Mouse (Mus musculus) B cell, adult (primary cell): ENCODE results near the gene Khsrp. TPM values are rescaled to one million over a fixed set of nuclear protein-coding genes. Genes with fewer than 3 reads are reported as not detected.

Experiments
- total RNA-seq: library from RNA; stranded (reverse); gene quantifications from 4 replicates; pipeline ENCODE4 v1.2.4, GENCODE M21; 2023; ENCODE audit not compliant: inconsistent age

Khsrp gene
- total RNA-seq: 135 to 137 TPM (median 137 TPM) in 4 replicates

DNA sequence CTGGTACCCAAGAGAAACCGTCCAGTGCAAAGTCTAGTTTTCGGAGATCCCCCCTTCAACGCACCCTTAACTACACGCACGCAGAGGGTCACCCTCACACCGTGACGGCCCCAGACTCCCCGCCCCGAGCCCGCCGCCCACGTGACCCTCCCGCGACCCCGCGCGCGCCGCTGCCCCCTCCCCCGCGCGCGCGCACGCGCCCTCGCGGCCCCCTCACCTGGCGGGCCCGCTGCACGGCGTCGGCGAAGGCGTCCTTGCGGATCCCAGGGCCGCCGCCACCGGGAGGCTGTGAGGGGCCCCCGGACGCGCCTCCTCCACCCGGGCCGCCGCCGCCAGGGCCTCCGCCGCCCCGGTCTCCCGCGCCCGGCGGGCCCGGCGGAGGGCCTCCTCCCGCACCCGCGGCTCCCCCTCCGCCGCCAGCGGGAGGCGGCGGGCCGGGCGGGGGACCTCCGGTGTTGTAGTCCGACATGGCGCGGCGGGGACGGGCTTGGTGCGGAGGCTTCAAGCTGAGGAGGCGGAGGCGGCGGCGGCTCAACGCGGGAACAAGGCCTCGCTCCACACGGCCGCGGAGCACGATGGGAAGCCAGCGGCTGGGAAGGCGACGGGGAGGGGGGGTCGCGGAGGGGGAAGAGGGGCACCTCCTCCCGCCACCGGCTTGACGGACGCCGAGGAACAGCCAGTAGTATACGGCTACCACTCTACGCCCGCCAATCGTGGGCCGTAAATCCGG, at the start of gene Khsrp:
Gene Khsrp, minus strand, starts transcription at position 592 of the 730 bp plus-strand sequence.

GRCm38 (mm10) chr17:57078336-57078735, 47.0 kb upstream of the Khsrp start, which contains the start of gene Dennd1c:
Gene Dennd1c, minus strand, starts transcription at chr17:57078514.

DNA sequence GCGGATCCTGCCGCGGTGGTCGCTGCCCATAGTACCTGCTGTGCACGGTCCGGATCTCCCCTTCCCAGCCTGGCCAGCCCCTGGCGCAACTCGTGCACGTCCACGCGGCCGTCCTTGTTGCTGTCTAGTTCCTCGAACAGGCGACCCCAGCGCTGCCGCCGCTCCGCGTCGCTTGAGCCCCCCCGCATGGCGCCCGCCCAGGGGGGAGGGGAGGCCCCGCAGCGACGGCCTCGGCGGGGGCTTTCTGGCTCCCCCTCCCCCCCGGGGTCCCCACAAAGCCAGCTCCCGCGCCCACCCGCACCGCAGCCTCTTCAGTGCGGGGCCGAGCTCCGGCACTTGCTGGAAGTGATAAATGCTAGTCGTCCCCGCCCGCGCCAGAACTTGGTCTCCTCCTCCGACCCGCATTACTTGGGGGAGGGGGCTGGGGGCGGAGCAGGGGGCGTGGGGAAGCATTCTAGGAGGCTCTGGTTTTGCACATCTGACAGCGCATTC, 28.2 kb upstream of the Khsrp start, which contains the start of gene Slc25a23:
Gene Slc25a23, minus strand, starts transcription at position 378 of the 492 bp plus-strand sequence.

DNA sequence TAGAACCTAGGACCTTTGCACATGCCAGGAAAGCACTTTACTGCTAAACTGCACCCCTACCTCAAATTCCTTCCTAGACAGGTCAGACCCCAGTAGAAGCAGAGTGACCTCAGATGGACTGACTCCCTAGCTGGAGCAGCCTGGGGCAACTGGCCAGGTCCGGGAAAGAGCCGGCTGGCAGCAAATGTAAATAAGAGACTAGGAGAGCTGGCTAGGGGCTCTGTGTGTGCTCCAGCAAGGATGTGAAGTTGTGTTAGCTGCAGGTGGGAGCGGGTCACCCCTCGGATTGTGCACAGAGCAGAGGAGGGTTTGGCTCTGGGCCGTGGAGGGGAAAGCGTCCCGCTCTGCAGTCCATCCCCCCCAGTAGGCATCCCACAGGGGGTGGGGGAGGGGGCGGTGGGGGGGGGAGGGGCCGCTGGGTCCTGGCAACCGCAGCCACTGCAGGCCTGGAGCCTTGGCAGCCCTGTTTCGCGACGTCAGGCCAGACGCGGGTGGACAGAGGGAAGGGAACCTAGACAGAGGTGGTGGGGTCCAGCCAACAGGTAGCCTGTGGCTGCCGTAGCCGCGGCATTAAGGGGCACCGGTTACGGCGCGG, 27.7 kb upstream of the Khsrp start, which contains the start of gene Crb3:
Gene Crb3, plus strand, starts transcription at position 215 of the 595 bp plus-strand sequence.

GRCm38 (mm10) chr17:57041554-57041953, 10.2 kb upstream of the Khsrp start, which contains the start of gene Slc25a41:
Gene Slc25a41, minus strand, starts transcription at chr17:57041654.

DNA sequence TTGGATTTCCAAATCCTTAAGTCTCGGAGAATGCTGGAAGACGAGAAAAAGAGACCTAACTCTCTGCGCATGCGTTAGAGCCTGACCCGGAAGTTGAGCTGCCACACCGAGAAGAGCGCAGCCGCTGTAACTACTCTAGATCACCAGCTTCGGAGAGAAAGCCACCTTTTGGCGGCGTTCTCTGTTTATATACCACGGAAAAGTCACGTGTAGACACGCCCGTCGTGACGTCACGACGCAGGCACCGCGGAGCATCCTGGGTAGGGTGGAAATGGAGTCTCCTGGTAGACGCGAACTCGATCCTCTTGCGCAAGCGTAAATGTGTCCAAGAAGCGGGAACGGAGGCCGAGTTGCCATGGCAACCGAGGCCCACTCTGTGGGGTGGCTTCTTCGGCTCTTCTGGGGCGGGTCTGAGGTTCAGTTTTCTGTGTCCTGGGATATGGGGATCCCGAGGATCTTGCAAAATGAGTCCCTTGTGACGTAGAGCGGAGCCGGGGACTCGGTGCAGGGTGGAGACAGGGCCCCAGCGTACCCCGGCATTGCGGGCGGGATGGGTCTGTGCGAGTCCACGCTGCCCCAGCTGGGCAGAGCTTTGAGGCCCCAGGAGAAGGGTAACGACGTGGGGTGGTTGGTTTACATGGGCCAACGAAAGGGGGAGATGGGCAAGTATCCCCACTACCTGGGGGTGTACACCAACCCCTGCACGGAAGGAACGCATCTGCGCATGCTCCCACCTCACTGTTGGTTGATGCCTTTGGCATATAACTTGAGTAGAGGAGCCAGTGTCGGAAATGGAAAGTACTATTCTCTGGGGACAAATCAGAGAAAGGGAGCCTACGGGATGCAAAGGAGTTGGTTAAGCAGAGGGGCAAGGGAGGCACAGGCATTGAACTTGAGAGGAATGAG, 19.8 kb downstream of the Khsrp start, which contains the start of the genes Gtf2f1 and Gm17949:
Gene Gtf2f1, minus strand, starts transcription at position 53 of the 906 bp plus-strand sequence.
Gene Gm17949, plus strand, starts transcription at position 234 of the 906 bp plus-strand sequence.

DNA sequence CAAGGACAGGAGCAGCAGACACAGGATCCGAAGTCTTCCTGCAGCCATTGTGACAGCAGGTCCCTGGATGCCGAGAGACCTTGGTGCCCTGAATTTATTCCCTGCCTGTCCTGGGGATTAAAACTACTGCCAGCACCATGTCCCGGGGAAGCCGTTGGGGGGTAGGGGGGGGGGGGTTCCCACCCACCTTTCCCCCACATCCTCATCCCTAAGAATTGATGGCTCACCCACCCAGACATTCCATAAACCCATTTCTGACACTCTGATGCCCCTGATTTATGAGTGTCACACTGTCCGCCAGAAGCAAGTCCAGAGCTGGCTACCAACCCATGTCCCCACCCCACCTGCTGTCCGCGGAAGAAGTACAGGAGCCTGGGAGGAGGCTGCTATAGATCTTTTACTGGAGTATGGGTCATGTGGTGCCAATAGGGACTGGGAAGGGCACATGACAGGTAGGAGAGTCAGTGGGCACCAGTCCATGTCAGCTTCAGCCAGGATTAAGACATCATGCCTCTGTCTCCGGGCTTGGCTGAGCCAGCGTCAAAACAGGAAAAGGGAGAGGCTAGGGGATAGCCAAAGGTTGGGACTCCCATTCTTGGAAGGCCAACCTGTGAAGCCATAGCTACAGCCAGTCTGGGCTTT, 31.2 kb downstream of the Khsrp start, which contains the start of gene Pspn:
Gene Pspn, minus strand, starts transcription at position 51 of the 642 bp plus-strand sequence.

DNA sequence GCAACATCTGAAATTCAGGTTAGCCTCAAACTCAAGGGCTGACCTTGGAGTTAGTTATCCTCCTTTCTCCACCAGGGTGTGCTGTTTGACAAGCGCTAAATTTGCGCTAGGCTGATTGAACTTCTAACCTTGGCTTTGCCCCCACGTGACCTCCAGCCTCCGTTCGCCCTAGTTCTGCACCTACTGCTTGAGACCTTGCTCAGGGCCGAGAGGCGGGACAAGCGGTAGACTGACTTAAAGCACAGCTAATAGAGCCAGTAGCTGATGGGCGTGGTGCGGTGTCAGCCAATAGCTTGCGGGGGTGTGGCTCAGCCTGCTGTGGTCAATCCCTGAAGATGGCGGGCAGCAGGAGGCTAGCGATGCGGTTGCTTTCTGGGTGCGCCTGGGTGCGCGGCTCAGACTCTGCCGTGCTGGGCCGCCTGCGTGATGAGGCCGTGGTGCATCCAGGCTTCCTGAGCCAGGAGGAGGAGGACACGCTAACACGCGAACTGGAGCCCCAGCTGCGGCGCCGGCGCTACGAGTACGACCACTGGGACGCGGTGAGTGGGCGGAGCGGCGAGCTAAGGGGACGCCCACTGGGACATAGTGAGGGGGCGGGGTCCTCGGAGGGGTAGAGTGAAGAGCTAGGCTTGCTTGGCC, 34.2 kb downstream of the Khsrp start, which contains the start of gene Alkbh7:
Gene Alkbh7, plus strand, starts transcription at position 311 of the 639 bp plus-strand sequence.

DNA sequence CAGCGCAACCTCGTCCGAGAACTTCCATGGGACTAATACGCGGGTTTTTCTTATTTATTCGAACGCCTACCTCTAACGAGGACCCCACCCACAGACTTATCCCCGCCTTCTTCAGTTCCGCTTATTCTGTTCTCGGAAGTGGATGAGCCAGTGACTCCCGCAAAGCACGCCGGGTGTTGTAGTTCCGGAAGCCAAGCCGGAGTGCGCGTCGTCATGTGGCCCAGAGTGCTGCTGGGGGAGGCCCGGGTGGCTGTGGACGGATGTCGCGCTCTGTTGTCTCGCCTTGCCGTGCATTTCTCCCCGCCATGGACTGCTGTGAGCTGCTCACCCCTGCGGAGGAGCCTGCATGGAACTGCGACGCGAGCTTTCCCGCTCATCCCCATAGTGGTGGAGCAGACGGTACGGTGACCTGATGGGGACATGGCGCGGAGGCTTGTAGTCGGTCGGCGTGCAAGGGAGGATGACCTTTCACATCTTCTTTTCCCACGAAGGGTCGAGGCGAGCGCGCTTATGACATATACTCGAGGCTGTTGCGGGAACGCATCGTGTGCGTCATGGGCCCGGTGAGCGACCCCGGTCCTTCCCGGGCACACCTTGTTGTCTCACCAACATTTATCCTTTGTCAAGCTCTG, 41.1 kb downstream of the Khsrp start, which contains the start of gene Clpp:
Gene Clpp, plus strand, starts transcription at position 191 of the 632 bp plus-strand sequence.

DNA sequence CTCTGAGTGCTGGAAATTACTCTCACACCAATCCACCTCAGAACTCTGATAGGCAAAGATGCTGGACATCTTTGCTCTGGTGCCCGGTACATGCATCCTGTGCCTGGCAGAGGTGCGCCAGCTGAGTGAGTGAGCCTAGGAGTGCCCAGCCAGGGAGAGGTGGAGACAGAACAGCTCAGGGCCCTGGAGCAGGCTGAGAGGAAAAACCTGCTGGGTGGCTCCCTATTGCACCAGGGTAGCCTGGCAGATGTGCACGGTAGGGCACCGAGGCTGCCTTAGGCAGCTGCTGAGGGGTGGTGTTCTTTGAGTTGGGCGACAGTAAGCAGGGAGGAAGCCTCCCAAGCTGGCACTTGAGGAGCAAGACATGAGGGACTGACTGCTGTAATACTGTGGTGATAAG, 49.3 kb downstream of the Khsrp start, which contains the start of gene Acer1:
Gene Acer1, minus strand, starts transcription at position 114 of the 400 bp plus-strand sequence.

Other genes starting within 250 kb of the Khsrp start
- 11.4 to 13.3 TPM (median 11.9 TPM) in 4 replicates for gene Rfx2, start 200.5 kb downstream of the Khsrp start, total RNA-seq
- gene Acsbg2, start 157.1 kb downstream of the Khsrp start, total RNA-seq: not detected in 4 replicates
- not detected in 4 replicates for gene 1700061G19Rik, start 156.0 kb downstream of the Khsrp start, total RNA-seq
- gene Mllt1, start 96.1 kb downstream of the Khsrp start, total RNA-seq: 35.8 to 37.4 TPM (median 36.8 TPM) in 4 replicates
- gene Acer1, start 49.4 kb downstream of the Khsrp start, total RNA-seq: not detected in 4 replicates
- gene Clpp, start 41.2 kb downstream of the Khsrp start, total RNA-seq: 28.2 to 36.9 TPM (median 32.1 TPM) in 4 replicates
- 11.9 to 19.9 TPM (median 17.6 TPM) in 4 replicates for gene Alkbh7, start 34.2 kb downstream of the Khsrp start, total RNA-seq
- 1.7 to 2.1 TPM in 2 of 4 replicates, not detected in the others for gene Pspn, start 31.5 kb downstream of the Khsrp start, total RNA-seq
- gene Gtf2f1, start 20.2 kb downstream of the Khsrp start, total RNA-seq: 62.0 to 67.8 TPM (median 67.0 TPM) in 4 replicates
- 0.48 TPM in 1 of 4 replicates, not detected in the others for gene Gm17949, start 20.1 kb downstream of the Khsrp start, total RNA-seq
- not detected in 4 replicates for gene Slc25a41, start 10.1 kb upstream of the Khsrp start, total RNA-seq
- gene Crb3, start 27.6 kb upstream of the Khsrp start, total RNA-seq: 12.1 to 17.9 TPM (median 15.4 TPM) in 4 replicates
- gene Slc25a23, start 28.3 kb upstream of the Khsrp start, total RNA-seq: 15.2 to 25.1 TPM (median 18.8 TPM) in 4 replicates
- 148 to 162 TPM (median 151 TPM) in 4 replicates for gene Dennd1c, start 47.0 kb upstream of the Khsrp start, total RNA-seq
- gene Tubb4a, start 56.3 kb upstream of the Khsrp start, total RNA-seq: 0.22 to 0.36 TPM (median 0.24 TPM) in 3 of 4 replicates, not detected in the other
- 0.93 to 1.2 TPM in 2 of 4 replicates, not detected in the others for gene Tnfsf9, start 73.8 kb upstream of the Khsrp start, total RNA-seq
- gene Cd70, start 118.3 kb upstream of the Khsrp start, total RNA-seq: not detected in 4 replicates
- 0.36 TPM in 1 of 4 replicates, not detected in the others for gene Tnfsf14, start 162.7 kb upstream of the Khsrp start, total RNA-seq
- 1.1 to 5.8 TPM (median 4.2 TPM) in 4 replicates for gene C3, start 196.6 kb upstream of the Khsrp start, total RNA-seq
- 54.2 to 60.2 TPM (median 57.3 TPM) in 4 replicates for gene Gpr108, start 216.9 kb upstream of the Khsrp start, total RNA-seq
- gene Trip10, start 217.9 kb upstream of the Khsrp start, total RNA-seq: 8.7 to 10.7 TPM (median 9.5 TPM) in 4 replicates
- gene Vav1, start 247.6 kb upstream of the Khsrp start, total RNA-seq: 193 to 203 TPM (median 194 TPM) in 4 replicates